Mouse (Mus musculus) hindbrain, embryonic 14.5 days (tissue): ENCODE data around the gene Vmn1r20. TPM values are rescaled to one million over a fixed set of nuclear protein-coding genes. Genes with fewer than 3 reads are reported as not detected.
"Not testable (repeated sequence)": the region's sequence is repeated elsewhere in the genome, so short reads cannot be mapped to it uniquely, and the experiment has no call there.

ENCODE experiments used
- ATAC-seq: fragments of 200-750 bp; cut with Nextera tagmentation; 2 replicates; pipeline ENCODE4 v1.8.0; 2017; ENCODE audit warnings: moderate number of reproducible peaks, mild to moderate bottlenecking, moderate TSS enrichment, moderate library complexity; ENCODE audit not compliant: low FRiP score
- DNase-seq: peaks from one replicate; pipeline ENCODE4 v3.0.0-alpha.2; 2015; ENCODE audit warnings: low spot score
- H3K27ac ChIP-seq: fragments of 300-500 bp; sonication (generic); 2 replicates; pipeline ENCODE4 v1.5.1; 2014; ENCODE audit warnings: mild to moderate bottlenecking, moderate library complexity
- H3K27me3 ChIP-seq: fragments of 300-500 bp; sonication (generic); 2 replicates; pipeline ENCODE4 v1.6.1; 2014; ENCODE audit warnings: mild to moderate bottlenecking, low read length, mixed read lengths; ENCODE audit not compliant: control insufficient read depth, insufficient read depth
- H3K36me3 ChIP-seq: fragments of 300-500 bp; sonication (generic); replicated peaks from 2 replicates; pipeline ENCODE4 v1.6.1; 2014; ENCODE audit not compliant: control insufficient read depth, insufficient read depth
- H3K4me1 ChIP-seq: fragments of 300-500 bp; sonication (generic); replicated peaks from 2 replicates; pipeline ENCODE4 v1.6.1; 2014; ENCODE audit warnings: antibody characterized with exemption, low read length, mixed read lengths; ENCODE audit not compliant: control insufficient read depth, insufficient read depth
- H3K4me2 ChIP-seq: fragments of 300-500 bp; sonication (generic); replicated peaks from 2 replicates; pipeline ENCODE4 v1.6.1; 2014; ENCODE audit warnings: mild to moderate bottlenecking, moderate library complexity
- H3K4me3 ChIP-seq: fragments of 300-500 bp; sonication (generic); replicated peaks from 2 replicates; pipeline ENCODE4 v1.5.1; 2014; ENCODE audit warnings: mild to moderate bottlenecking, low read length
- H3K9ac ChIP-seq: fragments of 300-500 bp; sonication (generic); 2 replicates; pipeline ENCODE4 v1.6.1; 2014
- H3K9me3 ChIP-seq: fragments of 300-500 bp; sonication (generic); 2 replicates; pipeline ENCODE4 v1.6.1; 2016; ENCODE audit warnings: low read length; ENCODE audit not compliant: control insufficient read depth
- WGBS: fragments of 180-500 bp; shearing (Covaris S2); extraction: QIAGEN DNeasy Blood & Tissue Kit; methylation state at CpG from one replicate; pipeline ENCODE4 v1.1.7; 2014; 5-methylcytosine and 5-hydroxymethylcytosine counted together
- polyA plus RNA-seq: library from polyadenylated mRNA; unstranded; fragments of >200 nt; fragmentation: Nextera tagmentation; extraction: Ambion mirVana; gene quantifications from 2 replicates; pipeline ENCODE4 v1.2.1, GENCODE M21; 2014

Gene Vmn1r20
- not detected in 2 replicates for polyA plus RNA-seq

- no peak within 1 kb of the TSS for H3K9ac ChIP-seq
- no peak within 1 kb of the TSS for H3K4me3 ChIP-seq
- H3K36me3 ChIP-seq: no peaks in the 10 kb centered on the region
- H3K27me3 ChIP-seq: no peaks in the 10 kb centered on the region
- DNase-seq (no peak), ATAC-seq (no peak)
- H3K4me1 ChIP-seq: no peaks in the 10 kb centered on the region
- no peaks in the 10 kb centered on the region for H3K9me3 ChIP-seq
- WGBS: 76% methylated on average over 1 of the region's 1 CpGs
- no peak within 1 kb of the TSS for H3K4me2 ChIP-seq
- H3K27ac ChIP-seq: no peak within 1 kb of the TSS
Measured at GRCm38 (mm10) chr6:57428630-57429029, at the start of gene Vmn1r20. Gene Vmn1r20 (plus strand): TSS chr6:57428930.

GRCm38 (mm10) chr6:57395683-57396082 lies 33.0 kb upstream of the Vmn1r20 start, which contains the start of gene Vmn1r18:
Gene Vmn1r18 (minus strand): TSS chr6:57395783.
- Histone ChIP-seq H3K4me1 (no peaks in the 10 kb centered on the region), H3K27ac (no peak within 1 kb of the TSS), H3K27me3 (no peaks in the 10 kb centered on the region), H3K4me3 (no peak within 1 kb of the TSS), H3K4me2 (no peak within 1 kb of the TSS), H3K36me3 (no peaks in the 10 kb centered on the region), H3K9me3 (no peaks in the 10 kb centered on the region), H3K9ac (no peak within 1 kb of the TSS)
- DNase-seq (no peak), ATAC-seq (no peak)

- not testable (repeated sequence) for H3K27me3 ChIP-seq, ATAC-seq, DNase-seq, H3K4me3 ChIP-seq, H3K36me3 ChIP-seq, H3K4me2 ChIP-seq, H3K4me1 ChIP-seq, H3K9ac ChIP-seq, H3K27ac ChIP-seq, H3K9me3 ChIP-seq
- WGBS: 75% methylated on average over 3 of the region's 3 CpGs
Measured at GRCm38 (mm10) chr6:57403480-57403879, 25.2 kb upstream of the Vmn1r20 start, which contains the start of gene Vmn1r19. Gene Vmn1r19 (plus strand): TSS chr6:57403780.

GRCm38 (mm10) chr6:57431196-57431595 lies 2.5 kb downstream of the Vmn1r20 start:
- ATAC-seq (no peak), DNase-seq (peak; percentile 35)
- Histone ChIP-seq H3K9ac (no peak overlapping the region), H3K4me2 (no peak overlapping the region), H3K27me3 (no peaks in the 10 kb centered on the region), H3K27ac (no peak overlapping the region), H3K4me3 (no peak overlapping the region), H3K9me3 (no peaks in the 10 kb centered on the region), H3K4me1 (no peaks in the 10 kb centered on the region), H3K36me3 (no peaks in the 10 kb centered on the region)
- 84% methylated on average over 1 of the region's 1 CpGs for WGBS

- H3K9me3 ChIP-seq, H3K9ac ChIP-seq, ATAC-seq, H3K36me3 ChIP-seq, DNase-seq, H3K4me1 ChIP-seq, H3K4me2 ChIP-seq, H3K4me3 ChIP-seq, H3K27ac ChIP-seq, H3K27me3 ChIP-seq: not testable (repeated sequence)
- 27% methylated on average over 3 of the region's 3 CpGs for WGBS
Measured at GRCm38 (mm10) chr6:57468161-57468560, 39.4 kb downstream of the Vmn1r20 start.

Other genes starting within 250 kb of the Vmn1r20 start
- gene Vmn1r13, start 225.6 kb upstream of the Vmn1r20 start, polyA plus RNA-seq: not detected in 2 replicates
- gene Vmn1r14, start 197.2 kb upstream of the Vmn1r20 start, polyA plus RNA-seq: not detected in 2 replicates
- not detected in 2 replicates for gene Vmn1r15, start 171.0 kb upstream of the Vmn1r20 start, polyA plus RNA-seq
- not detected in 2 replicates for gene Vmn1r16, start 99.4 kb upstream of the Vmn1r20 start, polyA plus RNA-seq
- not detected in 2 replicates for gene Vmn1r17, start 65.2 kb upstream of the Vmn1r20 start, polyA plus RNA-seq
- not detected in 2 replicates for gene Vmn1r18, start 33.1 kb upstream of the Vmn1r20 start, polyA plus RNA-seq
- gene Vmn1r19, start 25.1 kb upstream of the Vmn1r20 start, polyA plus RNA-seq: not detected in 2 replicates
- 6.2 and 8.3 TPM in 2 replicates for gene Ppm1k, start 106.5 kb downstream of the Vmn1r20 start, polyA plus RNA-seq
- 0.64 and 0.78 TPM in 2 replicates for gene Herc6, start 152.1 kb downstream of the Vmn1r20 start, polyA plus RNA-seq